Mouse (Mus musculus): ENCODE measurements around the gene Spo11.

Spo11 gene

GRCm38 (mm10) chr2:173010220-173010717, 32.8 kb downstream of the Spo11 start:
- no peak for DNase-seq

GRCm38 (mm10) chr2:173011440-173011839, 33.9 kb downstream of the Spo11 start:
- no peak for DNase-seq

GRCm38 (mm10) chr2:173014741-173015287, 37.3 kb downstream of the Spo11 start:
- DNase-seq = no peak

GRCm38 (mm10) chr2:173017940-173018339, 40.4 kb downstream of the Spo11 start:
- peak; percentile 42 to 56 for DNase-seq

GRCm38 (mm10) chr2:173018618-173019017, 41.1 kb downstream of the Spo11 start:
- peak in 1 of 2 experiments; percentile 37 for DNase-seq

GRCm38 (mm10) chr2:173019322-173019721, 41.8 kb downstream of the Spo11 start:
- peak; percentile 56 to 69 for DNase-seq

GRCm38 (mm10) chr2:173019790-173020189, 42.3 kb downstream of the Spo11 start:
- peak; percentile 96 to 97 for DNase-seq

- DNase-seq = no peak
These were observed 42.9 kb downstream of the Spo11 start, which contains the start of gene Rbm38 for GRCm38 (mm10) chr2:173020430-173020829. TSS of gene Rbm38 (plus strand) at chr2:173020498.

- peak; percentile 94 to 96 for DNase-seq
These were observed 44.1 kb downstream of the Spo11 start for GRCm38 (mm10) chr2:173021633-173022055.

GRCm38 (mm10) chr2:173022056-173022681, 44.7 kb downstream of the Spo11 start:
- DNase-seq = peak; percentile 72 to 77

GRCm38 (mm10) chr2:173022813-173023212, 45.3 kb downstream of the Spo11 start:
- DNase-seq = peak in 1 of 2 experiments; percentile 38

GRCm38 (mm10) chr2:173023371-173023851, 45.9 kb downstream of the Spo11 start:
- DNase-seq = peak in 1 of 2 experiments; percentile 63

GRCm38 (mm10) chr2:173023966-173024365, 46.5 kb downstream of the Spo11 start:
- DNase-seq = no peak

- DNase-seq = no peak
These were observed 46.9 kb downstream of the Spo11 start for GRCm38 (mm10) chr2:173024392-173024791.

GRCm38 (mm10) chr2:173024938-173025337, 47.4 kb downstream of the Spo11 start:
- DNase-seq = no peak

GRCm38 (mm10) chr2:173026286-173026685, 48.8 kb downstream of the Spo11 start:
- no peak for DNase-seq

- peak; percentile 75 to 89 for DNase-seq
These were observed 49.2 kb downstream of the Spo11 start for GRCm38 (mm10) chr2:173026688-173027131.

GRCm38 (mm10) chr2:173027169-173027823, 49.8 kb downstream of the Spo11 start:
- DNase-seq = peak; percentile 39 to 58

- DNase-seq = peak in 1 of 2 experiments; percentile 10
These were observed 50.5 kb downstream of the Spo11 start for GRCm38 (mm10) chr2:173027824-173028495.

GRCm38 (mm10) chr2:173028508-173029031, 51.1 kb downstream of the Spo11 start:
- DNase-seq = peak in 1 of 2 experiments; percentile 1

- peak; percentile 10 to 19 for DNase-seq
These were observed 53.3 kb downstream of the Spo11 start for GRCm38 (mm10) chr2:173030591-173031338.

- DNase-seq = peak; percentile 45 to 74
These were observed 56.0 kb downstream of the Spo11 start for GRCm38 (mm10) chr2:173033531-173033930.
